In the genomic region with DNA sequence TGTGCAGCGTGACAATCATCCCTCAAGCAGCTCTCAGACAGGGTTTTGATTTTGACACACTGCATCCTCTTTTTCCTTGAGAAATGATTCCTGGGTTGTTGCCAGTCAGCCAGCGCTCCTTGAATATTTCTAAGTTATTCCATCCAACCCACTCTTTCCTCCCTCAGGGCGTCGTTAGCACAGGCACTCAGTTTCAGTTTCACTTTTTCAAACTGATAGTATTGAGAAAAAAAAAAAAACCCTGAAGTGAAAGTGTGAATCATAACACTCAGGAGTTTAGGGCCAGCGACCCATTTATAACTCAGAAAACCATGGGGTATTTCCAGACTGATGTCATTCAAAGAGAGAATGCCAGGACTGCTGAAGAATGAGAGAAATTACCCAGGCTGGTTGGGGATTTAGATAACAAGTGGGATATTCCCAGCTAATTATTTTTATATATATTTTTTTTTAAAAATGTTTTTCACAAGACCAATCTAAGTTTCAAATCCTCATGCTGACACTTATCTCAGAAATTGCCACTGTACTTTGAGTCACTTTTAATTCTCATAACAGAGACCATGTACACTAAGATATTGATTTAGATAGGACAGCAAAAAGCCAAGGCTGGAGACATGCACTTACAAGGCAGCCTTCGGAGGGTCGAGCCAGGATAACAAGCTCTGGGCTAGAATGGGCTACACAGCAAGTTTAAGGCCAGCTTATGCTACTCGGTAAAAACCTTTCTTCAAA, we compare ENCODE assay signal across 8 mouse cellular contexts.
A peak's percentile ranks its signal among the peaks of the same experiment; 100 is the strongest.
DNase-seq lines count a peak whose midpoint lies in the region; ATAC-seq and TF ChIP-seq lines count a peak whose summit lies in the region.

No protein-coding gene starts in this region.

- H3K9ac ChIP-seq in forebrain, embryonic 13.5 days = no peak overlapping the region
- no peak overlapping the region for H3K9ac ChIP-seq in forebrain, embryonic 11.5 days (ENCODE audit: low read length)
- no peak overlapping the region for H3K9ac ChIP-seq in limb, embryonic 14.5 days (ENCODE audit: low read depth, low read length, severe bottlenecking)

- no peak for DNase-seq in forebrain, embryonic 11.5 days (ENCODE audit: low spot score)
- DNase-seq in CD4-positive, CD25-positive, alpha-beta regulatory T cell, adult 2 months (ENCODE audit: low read depth, low spot score) = peak; percentile 82
- peak; percentile 54 for DNase-seq in limb, embryonic 14.5 days (ENCODE audit: low spot score)
- peak; percentile 55 to 58 for DNase-seq in natural killer cell, adult 2 months (ENCODE audit: low spot score in 2 of 2)

- no peaks in the 10 kb centered on the region for H3K9me3 ChIP-seq in forebrain, embryonic 13.5 days (replicated peaks)
- no peaks in the 10 kb centered on the region for H3K9me3 ChIP-seq in forebrain, embryonic 11.5 days (ENCODE audit: control insufficient read depth, low read length)
- no peaks in the 10 kb centered on the region for H3K9me3 ChIP-seq in limb, embryonic 14.5 days (ENCODE audit: control insufficient read depth, low read length)

- TF ChIP-seq POLR2A in embryonic fibroblast, embryonic 13.5 days (IDR thresholded peaks at IDR 0.05; ENCODE audit: low read depth, low read length) = no peak
- no peak for TF ChIP-seq POLR2A in limb, embryonic 14.5 days (IDR thresholded peaks at IDR 0.05; ENCODE audit: borderline replicate concordance, extremely low read depth, insufficient read depth, insufficient read length)

- WGBS in forebrain, embryonic 13.5 days = 63% methylated on average over 8 of the region's 8 CpGs
- 77% methylated on average over 8 of the region's 8 CpGs for WGBS in forebrain, embryonic 11.5 days
- 57% methylated on average over 8 of the region's 8 CpGs for WGBS in limb, embryonic 14.5 days

- no peak overlapping the region for H3K27ac ChIP-seq in forebrain, embryonic 13.5 days
- no peak overlapping the region for H3K27ac ChIP-seq in forebrain, embryonic 11.5 days (ENCODE audit: low read depth, low read length)
- H3K27ac ChIP-seq in embryonic fibroblast, embryonic 13.5 days (ENCODE audit: insufficient read depth, low read length) = no peak overlapping the region
- no peak overlapping the region for H3K27ac ChIP-seq in limb, embryonic 14.5 days (replicated peaks; ENCODE audit: low read depth, low read length)

- H3K4me3 ChIP-seq in forebrain, embryonic 13.5 days = no peak overlapping the region
- H3K4me3 ChIP-seq in forebrain, embryonic 11.5 days (ENCODE audit: low read depth, low read length) = no peak overlapping the region
- H3K4me3 ChIP-seq in embryonic fibroblast, embryonic 13.5 days (ENCODE audit: insufficient read depth, low read length) = peak overlapping the region; percentile 31
- no peak overlapping the region for H3K4me3 ChIP-seq in limb, embryonic 14.5 days (replicated peaks; ENCODE audit: low read length)

- H3K36me3 ChIP-seq in forebrain, embryonic 13.5 days (ENCODE audit: poor library complexity, severe bottlenecking) = no peaks in the 10 kb centered on the region
- H3K36me3 ChIP-seq in forebrain, embryonic 11.5 days (ENCODE audit: control insufficient read depth, insufficient read depth, low read length) = no peaks in the 10 kb centered on the region
- no peaks in the 10 kb centered on the region for H3K36me3 ChIP-seq in limb, embryonic 14.5 days (ENCODE audit: control insufficient read depth, insufficient read depth, low read length)

- H3K4me1 ChIP-seq in forebrain, embryonic 13.5 days = no peaks in the 10 kb centered on the region
- H3K4me1 ChIP-seq in forebrain, embryonic 11.5 days (replicated peaks; ENCODE audit: control insufficient read depth, insufficient read depth, low read length) = no peaks in the 10 kb centered on the region
- no peaks in the 10 kb centered on the region for H3K4me1 ChIP-seq in embryonic fibroblast, embryonic 13.5 days (ENCODE audit: control insufficient read depth, insufficient read depth, low read length)
- no peaks in the 10 kb centered on the region for H3K4me1 ChIP-seq in limb, embryonic 14.5 days (ENCODE audit: control insufficient read depth, insufficient read depth, low read length)

- no peaks in the 10 kb centered on the region for H3K27me3 ChIP-seq in forebrain, embryonic 13.5 days
- H3K27me3 ChIP-seq in forebrain, embryonic 11.5 days (ENCODE audit: control insufficient read depth, insufficient read depth, low read length) = no peaks in the 10 kb centered on the region
- H3K27me3 ChIP-seq in limb, embryonic 14.5 days (ENCODE audit: control insufficient read depth, insufficient read depth, low read length) = no peaks in the 10 kb centered on the region

- no peak for TF ChIP-seq CTCF in embryonic fibroblast, embryonic 13.5 days (IDR thresholded peaks at IDR 0.05; ENCODE audit: borderline replicate concordance, insufficient read depth, low read length)

- H3K4me2 ChIP-seq in forebrain, embryonic 13.5 days = no peak overlapping the region
- no peak overlapping the region for H3K4me2 ChIP-seq in forebrain, embryonic 11.5 days (ENCODE audit: low read depth, low read length, severe bottlenecking)
- no peak overlapping the region for H3K4me2 ChIP-seq in limb, embryonic 14.5 days (replicated peaks; ENCODE audit: low read depth, low read length, severe bottlenecking)

- peak; percentile 51 for ATAC-seq in forebrain, embryonic 13.5 days
- ATAC-seq in forebrain, embryonic 11.5 days (replicated peaks; ENCODE audit: low FRiP score) = no peak
- ATAC-seq in hematopoietic stem cell, adult 5-6 weeks (replicated peaks in 1 of 2; ENCODE audit: insufficient read depth in 1 of 2, low FRiP score in 2 of 2, low TSS enrichment in 1 of 2, low read depth in 1 of 2, poor library complexity in 2 of 2, severe bottlenecking in 2 of 2) = peak; percentile 95 to 97
- no peak for ATAC-seq in limb, embryonic 14.5 days (ENCODE audit: low FRiP score, low read depth)
- no peak for ATAC-seq in erythroid progenitor cell, adult 5-6 weeks (replicated peaks; ENCODE audit: low FRiP score, poor library complexity, severe bottlenecking)

Comparison
In these comparisons a context has a peak if more than half of its experiments do, and no peak if none do; other contexts are left out.
1. ATAC-seq: peak in forebrain, embryonic 13.5 days (single experiment) and hematopoietic stem cell, adult 5-6 weeks (2 of 2); none in forebrain, embryonic 11.5 days (single experiment), limb, embryonic 14.5 days (single experiment) and erythroid progenitor cell, adult 5-6 weeks (single experiment).